Mouse (Mus musculus): Measurements from ENCODE around the gene Ift88. TPM values are rescaled to one million over a fixed set of nuclear protein-coding genes. Genes with fewer than 3 reads are reported as not detected.

The Ift88 gene
- polyA plus RNA-seq, 1 experiment from 2014 or later = 21.1 TPM

GRCm38 (mm10) chr14:57462871-57463270 is 39.0 kb downstream of the Ift88 start:
- Histone ChIP-seq H3K27ac (no peak overlapping the region), H3K36me3 (peaks cover 6% of the 10 kb centered on the region; the same call in 1 of the 2 replicates), H3K4me2 (no peak overlapping the region), H3K4me1 (replicated peaks) (no peaks in the 10 kb centered on the region), H3K9ac (no peak overlapping the region), H3K27me3 (no peaks in the 10 kb centered on the region), H3K4me3 (no peak overlapping the region), H3K9me3 (no peaks in the 10 kb centered on the region)
- ATAC-seq (ENCODE audit: low FRiP score) = no peak
- WGBS = 86% methylated on average over 5 of the region's 5 CpGs

GRCm38 (mm10) chr14:57475057-57475456 is 51.2 kb downstream of the Ift88 start:
- ATAC-seq (ENCODE audit: low FRiP score) = no peak
- WGBS = 95% methylated on average over 2 of the region's 2 CpGs
- Histone ChIP-seq H3K27ac (no peak overlapping the region), H3K4me3 (no peak overlapping the region), H3K9me3 (no peaks in the 10 kb centered on the region), H3K4me2 (no peak overlapping the region), H3K9ac (no peak overlapping the region), H3K36me3 (peaks cover 17% of the 10 kb centered on the region), H3K27me3 (no peaks in the 10 kb centered on the region), H3K4me1 (replicated peaks) (no peaks in the 10 kb centered on the region)

GRCm38 (mm10) chr14:57482262-57482661 is 58.4 kb downstream of the Ift88 start:
- Histone ChIP-seq H3K4me2 (no peak overlapping the region), H3K9ac (no peak overlapping the region), H3K9me3 (no peaks in the 10 kb centered on the region), H3K4me3 (no peak overlapping the region), H3K4me1 (replicated peaks) (no peaks in the 10 kb centered on the region), H3K27ac (no peak overlapping the region), H3K36me3 (0 out of 2 replicates have a peak, but pooled peaks cover 3% of the 10 kb centered on the region), H3K27me3 (no peaks in the 10 kb centered on the region)
- no peak for ATAC-seq (ENCODE audit: low FRiP score)
- 95% methylated on average over 2 of the region's 2 CpGs for WGBS

GRCm38 (mm10) chr14:57484183-57484582 is 60.3 kb downstream of the Ift88 start:
- H3K27ac ChIP-seq = no peak overlapping the region
- no peak for ATAC-seq (ENCODE audit: low FRiP score)
- no peaks in the 10 kb centered on the region for H3K27me3 ChIP-seq
- no peaks in the 10 kb centered on the region for H3K9me3 ChIP-seq
- peaks cover 2% of the 10 kb centered on the region; the same call in 1 of the 2 replicates for H3K36me3 ChIP-seq
- H3K4me1 ChIP-seq (replicated peaks) = no peaks in the 10 kb centered on the region
- no peak overlapping the region for H3K4me2 ChIP-seq
- no peak overlapping the region for H3K4me3 ChIP-seq
- 94% methylated on average over 6 of the region's 6 CpGs for WGBS
- H3K9ac ChIP-seq = no peak overlapping the region

- Histone ChIP-seq H3K4me1 (replicated peaks) (no peaks in the 10 kb centered on the region), H3K4me2 (no peak overlapping the region), H3K27ac (no peak overlapping the region), H3K4me3 (no peak overlapping the region), H3K36me3 (peaks cover 11% of the 10 kb centered on the region), H3K9me3 (no peaks in the 10 kb centered on the region), H3K9ac (no peak overlapping the region), H3K27me3 (no peaks in the 10 kb centered on the region)
- no peak for ATAC-seq (ENCODE audit: low FRiP score)
- WGBS = 78% methylated on average over 3 of the region's 3 CpGs
Measured at GRCm38 (mm10) chr14:57489696-57490095, 65.8 kb downstream of the Ift88 start.

GRCm38 (mm10) chr14:57493840-57494239 is 70.0 kb downstream of the Ift88 start:
- Histone ChIP-seq H3K27me3 (no peaks in the 10 kb centered on the region), H3K9ac (no peak overlapping the region), H3K4me3 (no peak overlapping the region), H3K27ac (no peak overlapping the region), H3K4me2 (no peak overlapping the region), H3K9me3 (no peaks in the 10 kb centered on the region), H3K36me3 (peaks cover 9% of the 10 kb centered on the region), H3K4me1 (replicated peaks) (no peaks in the 10 kb centered on the region)
- WGBS = 89% methylated on average over 2 of the region's 2 CpGs
- no peak for ATAC-seq (ENCODE audit: low FRiP score)

GRCm38 (mm10) chr14:57503729-57504128 is 79.9 kb downstream of the Ift88 start:
- 89% methylated on average over 6 of the region's 6 CpGs for WGBS
- no peak overlapping the region for H3K9ac ChIP-seq
- ATAC-seq (ENCODE audit: low FRiP score) = no peak

GRCm38 (mm10) chr14:57509554-57509953 is 85.7 kb downstream of the Ift88 start:
- no peaks in the 10 kb centered on the region for H3K4me1 ChIP-seq (replicated peaks)
- no peak overlapping the region for H3K4me2 ChIP-seq
- H3K36me3 ChIP-seq = peaks cover 8% of the 10 kb centered on the region; the same call in 1 of the 2 replicates
- no peak overlapping the region for H3K9ac ChIP-seq
- no peaks in the 10 kb centered on the region for H3K9me3 ChIP-seq
- no peak overlapping the region for H3K4me3 ChIP-seq
- H3K27ac ChIP-seq = no peak overlapping the region
- ATAC-seq (ENCODE audit: low FRiP score) = peak; percentile 75
- no peaks in the 10 kb centered on the region for H3K27me3 ChIP-seq
- WGBS = 57% methylated on average over 6 of the region's 6 CpGs

More at GRCm38 (mm10) chr14:57503729-57504128, 79.9 kb downstream of the Ift88 start:
- Histone ChIP-seq H3K4me3 (no peak overlapping the region), H3K36me3 (peaks cover 19% of the 10 kb centered on the region), H3K4me2 (no peak overlapping the region), H3K4me1 (replicated peaks) (no peaks in the 10 kb centered on the region), H3K27ac (no peak overlapping the region), H3K9me3 (no peaks in the 10 kb centered on the region), H3K27me3 (no peaks in the 10 kb centered on the region)

GRCm38 (mm10) chr14:57515156-57515762 is 91.4 kb downstream of the Ift88 start:
- ATAC-seq (ENCODE audit: low FRiP score) = no peak
- Histone ChIP-seq H3K4me1 (replicated peaks) (no peaks in the 10 kb centered on the region), H3K9me3 (no peaks in the 10 kb centered on the region), H3K9ac (no peak overlapping the region), H3K36me3 (peaks cover 8% of the 10 kb centered on the region), H3K4me3 (no peak overlapping the region), H3K27me3 (no peaks in the 10 kb centered on the region), H3K4me2 (no peak overlapping the region), H3K27ac (no peak overlapping the region)
- 85% methylated on average over 6 of the region's 6 CpGs for WGBS

GRCm38 (mm10) chr14:57517001-57517400 is 93.1 kb downstream of the Ift88 start:
- no peak for ATAC-seq (ENCODE audit: low FRiP score)
- Histone ChIP-seq H3K9me3 (no peaks in the 10 kb centered on the region), H3K36me3 (peaks cover 8% of the 10 kb centered on the region), H3K4me3 (no peak overlapping the region), H3K27me3 (no peaks in the 10 kb centered on the region), H3K4me1 (replicated peaks) (no peaks in the 10 kb centered on the region), H3K27ac (no peak overlapping the region), H3K9ac (no peak overlapping the region), H3K4me2 (no peak overlapping the region)
- 88% methylated on average over 7 of the region's 7 CpGs for WGBS

- WGBS = 91% methylated on average over 9 of the region's 9 CpGs
- H3K9ac ChIP-seq = no peak overlapping the region
- no peak overlapping the region for H3K4me2 ChIP-seq
Measured at GRCm38 (mm10) chr14:57523762-57524161, 99.9 kb downstream of the Ift88 start.

GRCm38 (mm10) chr14:57524671-57525387 is 101.0 kb downstream of the Ift88 start, which contains the start of gene Il17d:
TSS of gene Il17d (plus strand) at chr14:57524777.
- peak within 1 kb of the TSS; percentile 84 for H3K9ac ChIP-seq
- WGBS = under 1% methylated on average over 32 of the region's 104 CpGs
- H3K36me3 ChIP-seq = no peaks in the 10 kb centered on the region
- peaks cover 30% of the 10 kb centered on the region for H3K27me3 ChIP-seq
- ATAC-seq (ENCODE audit: low FRiP score) = peak; percentile 55
- H3K9me3 ChIP-seq = no peaks in the 10 kb centered on the region
- peaks cover 25% of the 10 kb centered on the region for H3K4me1 ChIP-seq (replicated peaks)
- H3K4me2 ChIP-seq = peak within 1 kb of the TSS; percentile 82
- H3K27ac ChIP-seq = peak within 1 kb of the TSS; percentile 79
- peak within 1 kb of the TSS; percentile 78 for H3K4me3 ChIP-seq

More at GRCm38 (mm10) chr14:57523762-57524161, 99.9 kb downstream of the Ift88 start:
- H3K27me3 ChIP-seq = peaks cover 30% of the 10 kb centered on the region
- H3K4me1 ChIP-seq (replicated peaks) = peaks cover 21% of the 10 kb centered on the region
- ATAC-seq (ENCODE audit: low FRiP score) = no peak
- H3K36me3 ChIP-seq = no peaks in the 10 kb centered on the region
- H3K4me3 ChIP-seq = no peak overlapping the region
- no peaks in the 10 kb centered on the region for H3K9me3 ChIP-seq
- H3K27ac ChIP-seq = no peak overlapping the region
